Mouse (Mus musculus) midbrain, embryonic 15.5 days (tissue): Measurements from ENCODE around the gene Rnf138rt1. TPM values are rescaled to one million over a fixed set of nuclear protein-coding genes. Genes with fewer than 3 reads are reported as not detected.

Experiments
- ATAC-seq: fragments of 200-750 bp; cut with Nextera tagmentation; replicated peaks from 2 replicates; pipeline ENCODE4 v1.8.0; 2017; ENCODE audit warnings: moderate TSS enrichment
- H3K27ac ChIP-seq: fragments of 300-500 bp; sonication (generic); 2 replicates; pipeline ENCODE4 v1.5.1; 2015; ENCODE audit warnings: mild to moderate bottlenecking, inconsistent platforms
- H3K27me3 ChIP-seq: fragments of 300-500 bp; sonication (generic); replicated peaks from 2 replicates; pipeline ENCODE4 v1.6.1; 2015; ENCODE audit warnings: inconsistent platforms
- H3K36me3 ChIP-seq: fragments of 300-500 bp; sonication (generic); replicated peaks from 2 replicates; pipeline ENCODE4 v1.6.1; 2015; ENCODE audit warnings: inconsistent platforms
- H3K4me1 ChIP-seq: fragments of 300-500 bp; sonication (generic); 2 replicates; pipeline ENCODE4 v1.6.1; 2015; ENCODE audit warnings: inconsistent platforms
- H3K4me2 ChIP-seq: fragments of 300-500 bp; sonication (generic); 2 replicates; pipeline ENCODE4 v1.6.1; 2015; ENCODE audit warnings: inconsistent platforms, mild to moderate bottlenecking, moderate library complexity
- H3K4me3 ChIP-seq: fragments of 300-500 bp; sonication (generic); 2 replicates; pipeline ENCODE4 v1.5.1; 2015; ENCODE audit warnings: mild to moderate bottlenecking, inconsistent platforms
- H3K9ac ChIP-seq: fragments of 300-500 bp; sonication (generic); 2 replicates; pipeline ENCODE4 v1.6.1; 2015; ENCODE audit warnings: mild to moderate bottlenecking, inconsistent platforms
- H3K9me3 ChIP-seq: fragments of 300-500 bp; sonication (generic); 2 replicates; pipeline ENCODE4 v1.6.1; 2016; ENCODE audit warnings: inconsistent platforms
- WGBS: fragments of 180-500 bp; shearing (Covaris S2); methylation state at CpG from one replicate; pipeline ENCODE4 v1.1.7; 2015; ENCODE audit warnings: mixed read lengths; 5-methylcytosine and 5-hydroxymethylcytosine counted together
- polyA plus RNA-seq: library from polyadenylated mRNA; unstranded; fragments of >200 nt; fragmentation: Nextera tagmentation; extraction: Ambion mirVana; gene quantifications from 2 replicates; pipeline ENCODE4 v1.2.1, GENCODE M21; 2015

The Rnf138rt1 gene
- 4.1 and 5.1 TPM in 2 replicates for polyA plus RNA-seq

GRCm38 (mm10) chrX:163760617-163761434 lies at the start of gene Rnf138rt1:
TSS of gene Rnf138rt1 (minus strand) at chrX:163761329.
- Histone ChIP-seq H3K9ac (peak within 1 kb of the TSS; percentile 26), H3K36me3 (no peaks in the 10 kb centered on the region), H3K9me3 (no peaks in the 10 kb centered on the region), H3K27me3 (peaks cover 3% of the 10 kb centered on the region; the same call in 1 of the 2 replicates), H3K4me3 (peak within 1 kb of the TSS; percentile 39), H3K27ac (no peak within 1 kb of the TSS), H3K4me2 (peak within 1 kb of the TSS; percentile 59), H3K4me1 (no peaks in the 10 kb centered on the region)
- WGBS: 30% methylated on average over 42 of the region's 42 CpGs
- peak; percentile 93 for ATAC-seq

- H3K36me3 ChIP-seq: no peaks in the 10 kb centered on the region
- no peak overlapping the region for H3K27ac ChIP-seq
Observed at GRCm38 (mm10) chrX:163807270-163807669, 46.1 kb upstream of the Rnf138rt1 start.

GRCm38 (mm10) chrX:163766290-163766689 lies 5.2 kb upstream of the Rnf138rt1 start:
- Histone ChIP-seq H3K4me1 (no peaks in the 10 kb centered on the region), H3K9ac (no peak overlapping the region), H3K4me3 (no peak overlapping the region), H3K36me3 (no peaks in the 10 kb centered on the region), H3K9me3 (no peaks in the 10 kb centered on the region), H3K27ac (no peak overlapping the region), H3K4me2 (no peak overlapping the region), H3K27me3 (peaks cover 5% of the 10 kb centered on the region; the same call in 1 of the 2 replicates)
- WGBS: 40% methylated on average over 3 of the region's 3 CpGs
- no peak for ATAC-seq

More at GRCm38 (mm10) chrX:163807270-163807669, 46.1 kb upstream of the Rnf138rt1 start:
- Histone ChIP-seq H3K4me2 (no peak overlapping the region), H3K4me1 (no peaks in the 10 kb centered on the region), H3K9ac (no peak overlapping the region), H3K9me3 (no peaks in the 10 kb centered on the region), H3K27me3 (no peaks in the 10 kb centered on the region), H3K4me3 (no peak overlapping the region)
- WGBS: 71% methylated on average over 1 of the region's 1 CpGs
- ATAC-seq: no peak

- Histone ChIP-seq H3K27me3 (peaks cover 3% of the 10 kb centered on the region; the same call in 1 of the 2 replicates), H3K4me2 (peak overlapping the region; percentile 59), H3K4me1 (no peaks in the 10 kb centered on the region), H3K36me3 (no peaks in the 10 kb centered on the region), H3K4me3 (peak overlapping the region; percentile 39), H3K9me3 (no peaks in the 10 kb centered on the region), H3K9ac (no peak overlapping the region; the same call in 1 of the 2 replicates), H3K27ac (no peak overlapping the region)
- 30% methylated on average over 10 of the region's 10 CpGs for WGBS
- ATAC-seq: peak; percentile 37
Observed at GRCm38 (mm10) chrX:163761435-163761828, 303 bp upstream of the Rnf138rt1 start.

GRCm38 (mm10) chrX:163745996-163746395 lies 15.1 kb downstream of the Rnf138rt1 start:
- H3K9ac ChIP-seq: no peak overlapping the region
- no peak overlapping the region for H3K4me2 ChIP-seq
- no peaks in the 10 kb centered on the region for H3K4me1 ChIP-seq
- 83% methylated on average over 6 of the region's 6 CpGs for WGBS
- no peaks in the 10 kb centered on the region for H3K36me3 ChIP-seq
- no peak overlapping the region for H3K27ac ChIP-seq
- no peak for ATAC-seq
- no peaks in the 10 kb centered on the region for H3K9me3 ChIP-seq
- no peak overlapping the region for H3K4me3 ChIP-seq
- no peaks in the 10 kb centered on the region; the same call in 1 of the 2 replicates for H3K27me3 ChIP-seq

- ATAC-seq: no peak
- Histone ChIP-seq H3K27me3 (no peaks in the 10 kb centered on the region; the same call in 1 of the 2 replicates), H3K36me3 (no peaks in the 10 kb centered on the region), H3K9me3 (no peaks in the 10 kb centered on the region), H3K9ac (no peak overlapping the region), H3K27ac (no peak overlapping the region), H3K4me1 (no peaks in the 10 kb centered on the region), H3K4me3 (no peak overlapping the region), H3K4me2 (no peak overlapping the region)
- WGBS: 75% methylated on average over 2 of the region's 2 CpGs
Observed at GRCm38 (mm10) chrX:163743896-163744295, 17.2 kb downstream of the Rnf138rt1 start.

GRCm38 (mm10) chrX:163738904-163739303 lies 22.2 kb downstream of the Rnf138rt1 start:
- Histone ChIP-seq H3K27me3 (peaks cover 6% of the 10 kb centered on the region; the same call in 1 of the 2 replicates), H3K36me3 (no peaks in the 10 kb centered on the region), H3K9ac (no peak overlapping the region), H3K27ac (no peak overlapping the region), H3K4me1 (no peaks in the 10 kb centered on the region), H3K9me3 (no peaks in the 10 kb centered on the region), H3K4me3 (no peak overlapping the region), H3K4me2 (no peak overlapping the region)
- no peak for ATAC-seq
- WGBS: 19% methylated on average over 1 of the region's 1 CpGs

GRCm38 (mm10) chrX:163734145-163734544 lies 27.0 kb downstream of the Rnf138rt1 start:
- Histone ChIP-seq H3K9ac (no peak overlapping the region), H3K27ac (no peak overlapping the region), H3K27me3 (peaks cover 6% of the 10 kb centered on the region; the same call in 1 of the 2 replicates), H3K36me3 (no peaks in the 10 kb centered on the region), H3K4me2 (no peak overlapping the region), H3K4me1 (no peaks in the 10 kb centered on the region), H3K4me3 (no peak overlapping the region), H3K9me3 (no peaks in the 10 kb centered on the region)
- 97% methylated on average over 1 of the region's 1 CpGs for WGBS
- ATAC-seq: no peak

GRCm38 (mm10) chrX:163723630-163724029 lies 37.5 kb downstream of the Rnf138rt1 start:
- Histone ChIP-seq H3K4me3 (no peak overlapping the region), H3K9me3 (no peaks in the 10 kb centered on the region), H3K4me1 (peaks cover 3% of the 10 kb centered on the region; the same call in 1 of the 2 replicates), H3K4me2 (no peak overlapping the region), H3K27me3 (peaks cover 9% of the 10 kb centered on the region; the same call in 1 of the 2 replicates), H3K9ac (no peak overlapping the region), H3K27ac (peak overlapping the region; percentile 4; the same call in 1 of the 2 replicates), H3K36me3 (no peaks in the 10 kb centered on the region)
- no peak for ATAC-seq

- H3K36me3 ChIP-seq: no peaks in the 10 kb centered on the region
- peak overlapping the region; percentile 4; the same call in 1 of the 2 replicates for H3K27ac ChIP-seq
- no peaks in the 10 kb centered on the region for H3K9me3 ChIP-seq
- peak; percentile 80 for ATAC-seq
- no peak overlapping the region; the same call in 1 of the 2 replicates for H3K4me2 ChIP-seq
- H3K27me3 ChIP-seq: peaks cover 9% of the 10 kb centered on the region; the same call in 1 of the 2 replicates
- peaks cover 3% of the 10 kb centered on the region; the same call in 1 of the 2 replicates for H3K4me1 ChIP-seq
- no peak overlapping the region for H3K4me3 ChIP-seq
- 34% methylated on average over 12 of the region's 12 CpGs for WGBS
- no peak overlapping the region for H3K9ac ChIP-seq
Observed at GRCm38 (mm10) chrX:163722785-163723577, 38.1 kb downstream of the Rnf138rt1 start.

- Histone ChIP-seq H3K9me3 (no peaks in the 10 kb centered on the region), H3K4me1 (peaks cover 3% of the 10 kb centered on the region; the same call in 1 of the 2 replicates), H3K4me3 (no peak overlapping the region), H3K9ac (no peak overlapping the region), H3K27ac (no peak overlapping the region), H3K4me2 (no peak overlapping the region), H3K27me3 (peaks cover 4% of the 10 kb centered on the region; the same call in 1 of the 2 replicates), H3K36me3 (no peaks in the 10 kb centered on the region)
- no peak for ATAC-seq
- 84% methylated on average over 2 of the region's 2 CpGs for WGBS
Observed at GRCm38 (mm10) chrX:163720597-163720996, 40.5 kb downstream of the Rnf138rt1 start.
